Mouse (Mus musculus) limb, embryonic 12.5 days (tissue): ENCODE data around the gene Cdh13. TPM values are rescaled to one million over a fixed set of nuclear protein-coding genes. Genes with fewer than 3 reads are reported as not detected.

ENCODE experiments used
- ATAC-seq: fragments of 200-750 bp; cut with Nextera tagmentation; 2 replicates; pipeline ENCODE4 v1.8.0; 2017; ENCODE audit warnings: low read depth, moderate TSS enrichment; ENCODE audit not compliant: insufficient number of reproducible peaks, insufficient read depth, low FRiP score, low TSS enrichment
- H3K27ac ChIP-seq: fragments of 300-500 bp; sonication (generic); 2 replicates; pipeline ENCODE4 v1.5.1; 2016; ENCODE audit warnings: mild to moderate bottlenecking, moderate library complexity
- H3K27me3 ChIP-seq: fragments of 300-500 bp; sonication (generic); 2 replicates; pipeline ENCODE4 v1.6.1; 2016; ENCODE audit warnings: mild to moderate bottlenecking, moderate library complexity
- H3K36me3 ChIP-seq: fragments of 300-500 bp; sonication (generic); 2 replicates; pipeline ENCODE4 v1.6.1; 2016; ENCODE audit warnings: mild to moderate bottlenecking, moderate library complexity
- H3K4me1 ChIP-seq: fragments of 300-500 bp; sonication (generic); replicated peaks from 2 replicates; pipeline ENCODE4 v1.6.1; 2016
- H3K4me2 ChIP-seq: fragments of 300-500 bp; sonication (generic); 2 replicates; pipeline ENCODE4 v1.6.1; 2016; ENCODE audit warnings: mild to moderate bottlenecking, moderate library complexity
- H3K4me3 ChIP-seq: fragments of 300-500 bp; sonication (generic); replicated peaks from 2 replicates; pipeline ENCODE4 v1.5.1; 2016; ENCODE audit warnings: mild to moderate bottlenecking
- H3K9ac ChIP-seq: fragments of 300-500 bp; sonication (generic); replicated peaks from 2 replicates; pipeline ENCODE4 v1.6.1; 2016; ENCODE audit warnings: mild to moderate bottlenecking, moderate library complexity
- H3K9me3 ChIP-seq: fragments of 300-500 bp; sonication (generic); 2 replicates; pipeline ENCODE4 v1.6.1; 2016; ENCODE audit warnings: mild to moderate bottlenecking, moderate library complexity
- WGBS: fragments of 180-500 bp; shearing (Covaris S2); methylation state at CpG from one replicate; pipeline ENCODE4 v1.1.7; 2016; 5-methylcytosine and 5-hydroxymethylcytosine counted together
- polyA plus RNA-seq: library from polyadenylated mRNA; unstranded; fragments of >200 nt; fragmentation: Nextera tagmentation; extraction: Ambion mirVana; gene quantifications from 2 replicates; pipeline ENCODE4 v1.2.1, GENCODE M21; 2016

Cdh13 gene
- 8.0 and 9.3 TPM in 2 replicates for polyA plus RNA-seq

DNA sequence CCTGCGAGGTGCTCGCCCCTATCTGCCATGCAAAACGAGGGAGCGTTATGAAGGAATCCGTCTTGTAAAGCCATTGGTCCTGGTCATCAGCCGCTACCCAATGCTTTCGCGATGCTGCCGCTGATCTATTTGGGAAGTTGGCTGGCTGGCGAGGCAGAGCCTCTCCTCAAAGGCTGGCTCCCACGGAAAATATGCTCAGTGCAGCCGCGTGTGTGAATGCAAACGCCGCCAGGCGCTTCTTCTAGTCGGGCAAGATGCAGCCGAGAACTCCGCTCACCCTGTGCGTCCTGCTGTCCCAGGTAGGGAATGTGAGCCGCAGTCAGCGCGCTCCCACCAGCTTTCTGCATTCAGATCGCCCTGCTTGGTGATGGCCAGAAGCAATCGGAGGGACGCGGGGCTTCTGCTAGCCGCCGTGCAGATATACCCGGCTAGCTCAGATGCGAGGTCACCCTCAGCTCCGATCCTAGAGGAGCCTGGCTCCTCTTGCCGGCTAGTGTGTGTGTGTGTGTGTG lies at the start of gene Cdh13:
Gene Cdh13 (plus strand): TSS at position 134 of the 512 bp plus-strand sequence.
- Histone ChIP-seq H3K9me3 (no peaks in the 10 kb centered on the region), H3K4me2 (peak within 1 kb of the TSS; percentile 90), H3K9ac (peak within 1 kb of the TSS; percentile 64), H3K27ac (no peak within 1 kb of the TSS), H3K4me1 (peaks cover 22% of the 10 kb centered on the region), H3K4me3 (peak within 1 kb of the TSS; percentile 50), H3K36me3 (no peaks in the 10 kb centered on the region), H3K27me3 (peaks cover 74% of the 10 kb centered on the region)
- under 1% methylated on average over 33 of the region's 33 CpGs for WGBS
- ATAC-seq = 0 out of 2 replicates have a peak, but pooled peaks have one; percentile 34

DNA sequence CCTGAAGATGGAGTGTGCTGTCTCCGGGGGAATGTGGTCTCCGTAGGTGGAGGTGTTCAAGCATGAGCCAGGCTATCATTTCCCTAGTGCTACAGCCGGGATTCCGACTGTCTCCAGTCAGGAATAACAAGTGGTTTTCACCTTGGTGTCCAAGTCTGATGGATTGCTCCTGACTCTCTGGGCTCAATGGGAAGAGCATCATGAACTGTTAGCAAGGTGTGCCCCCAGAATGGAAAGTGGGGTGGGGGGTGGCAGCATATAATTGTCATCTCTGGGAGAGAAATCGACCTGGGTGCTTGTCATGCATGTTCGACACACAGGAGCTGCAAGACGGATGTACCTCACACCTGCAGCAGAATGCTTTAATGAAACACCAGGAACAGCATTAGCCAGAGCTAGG lies 47.9 kb upstream of the Cdh13 start:
- H3K36me3 ChIP-seq = no peaks in the 10 kb centered on the region
- no peak for ATAC-seq

DNA sequence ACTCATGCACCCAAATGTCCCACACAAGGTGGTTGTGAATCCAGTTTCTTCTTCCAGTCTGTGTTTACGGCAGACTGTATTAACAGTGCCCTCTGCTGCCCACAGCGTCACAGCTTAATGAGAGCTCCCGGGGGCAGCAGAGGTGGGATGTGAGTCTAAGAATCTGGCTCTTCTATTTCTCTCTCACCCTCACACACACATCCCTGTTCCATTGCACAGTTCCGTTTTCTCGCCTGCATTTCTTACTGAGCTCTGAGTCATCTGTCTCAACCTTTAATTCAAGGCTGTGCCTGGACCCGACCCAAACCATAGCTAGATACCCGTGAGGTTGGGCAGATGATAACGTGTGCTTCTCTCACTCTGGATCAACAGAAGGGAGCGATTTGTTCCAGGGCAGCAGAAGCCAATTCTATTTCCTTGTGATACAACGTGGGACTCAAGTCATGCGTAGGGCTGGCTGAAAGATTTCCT lies 46.3 kb upstream of the Cdh13 start:
- no peak overlapping the region for H3K9ac ChIP-seq
- H3K27me3 ChIP-seq = no peaks in the 10 kb centered on the region
- H3K4me1 ChIP-seq = no peaks in the 10 kb centered on the region
- H3K27ac ChIP-seq = no peak overlapping the region
- no peak for ATAC-seq
- no peak overlapping the region for H3K4me2 ChIP-seq
- WGBS = 73% methylated on average over 11 of the region's 11 CpGs
- H3K36me3 ChIP-seq = no peaks in the 10 kb centered on the region
- H3K9me3 ChIP-seq = no peaks in the 10 kb centered on the region; the same call in 1 of the 2 replicates
- no peak overlapping the region for H3K4me3 ChIP-seq

More for the DNA sequence above, 47.9 kb upstream of the Cdh13 start:
- Histone ChIP-seq H3K4me2 (no peak overlapping the region), H3K4me3 (no peak overlapping the region), H3K27me3 (no peaks in the 10 kb centered on the region), H3K9ac (no peak overlapping the region), H3K9me3 (no peaks in the 10 kb centered on the region; the same call in 1 of the 2 replicates), H3K4me1 (no peaks in the 10 kb centered on the region), H3K27ac (no peak overlapping the region)
- WGBS = 87% methylated on average over 7 of the region's 7 CpGs

DNA sequence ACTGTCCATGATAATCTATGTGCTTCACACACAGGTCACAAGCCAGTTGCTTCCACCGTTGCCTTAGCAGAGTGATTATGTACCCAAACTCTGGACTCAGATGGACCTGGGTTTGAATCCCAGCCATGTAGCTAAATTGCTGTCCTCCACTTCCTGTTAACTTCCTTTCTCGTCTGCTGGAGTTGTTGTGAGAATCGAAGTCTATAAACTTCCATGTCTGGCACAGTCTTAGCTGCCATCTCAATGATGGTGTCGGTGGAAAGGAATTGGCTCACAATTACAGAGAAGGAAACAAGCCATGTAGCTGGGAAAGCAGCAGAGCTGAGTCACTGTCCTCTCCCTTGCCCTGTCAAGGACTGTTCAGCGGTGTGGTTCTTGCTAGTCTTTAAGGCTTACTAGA lies 45.4 kb upstream of the Cdh13 start:
- Histone ChIP-seq H3K4me3 (no peak overlapping the region), H3K36me3 (no peaks in the 10 kb centered on the region), H3K27me3 (no peaks in the 10 kb centered on the region), H3K9ac (no peak overlapping the region), H3K4me2 (no peak overlapping the region), H3K4me1 (no peaks in the 10 kb centered on the region), H3K27ac (no peak overlapping the region), H3K9me3 (no peaks in the 10 kb centered on the region; the same call in 1 of the 2 replicates)
- no peak for ATAC-seq
- 86% methylated on average over 5 of the region's 5 CpGs for WGBS

DNA sequence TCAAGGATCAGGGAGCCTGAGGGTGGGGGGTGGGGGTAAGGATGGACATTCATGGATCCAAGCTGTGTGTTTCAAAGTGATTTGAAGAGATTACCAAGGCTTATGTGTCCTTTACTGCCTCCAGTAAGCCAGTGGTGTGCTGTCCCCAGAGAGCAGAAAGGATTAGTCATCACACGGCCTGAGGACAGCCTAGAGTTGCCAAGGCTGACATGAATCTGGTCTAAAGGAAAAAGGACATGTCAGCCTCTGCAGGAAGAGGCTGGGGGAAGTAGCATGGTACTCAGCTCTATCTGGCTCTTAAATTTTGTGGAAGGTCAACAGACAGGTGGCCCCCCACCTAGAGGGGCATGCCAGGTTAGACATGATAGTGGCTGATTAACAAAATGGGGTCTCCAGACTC lies 44.3 kb upstream of the Cdh13 start:
- H3K4me1 ChIP-seq = no peaks in the 10 kb centered on the region
- no peaks in the 10 kb centered on the region for H3K36me3 ChIP-seq
- no peak overlapping the region for H3K4me2 ChIP-seq
- 81% methylated on average over 1 of the region's 1 CpGs for WGBS
- H3K9ac ChIP-seq = no peak overlapping the region
- H3K27me3 ChIP-seq = no peaks in the 10 kb centered on the region
- H3K27ac ChIP-seq = no peak overlapping the region
- H3K9me3 ChIP-seq = no peaks in the 10 kb centered on the region
- no peak for ATAC-seq
- H3K4me3 ChIP-seq = no peak overlapping the region

DNA sequence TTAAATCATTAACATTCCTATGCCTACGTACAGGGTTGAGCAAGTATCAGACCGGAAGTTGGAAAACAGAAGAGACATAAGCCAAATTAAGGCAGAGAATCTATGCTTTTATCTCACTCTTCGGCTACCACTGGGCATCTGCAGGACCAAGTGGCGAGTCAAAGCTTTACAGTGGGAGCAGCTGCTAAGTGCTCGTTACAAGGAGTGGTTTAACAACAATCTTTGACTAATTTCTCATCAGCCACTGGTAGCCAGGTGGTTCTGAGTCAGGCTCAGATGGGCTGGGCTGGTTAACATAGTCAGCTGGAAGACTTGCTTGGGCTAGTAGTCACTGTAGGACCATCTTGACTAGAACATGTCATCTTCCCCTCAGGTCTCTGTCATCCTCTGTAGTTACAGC lies 34.2 kb upstream of the Cdh13 start:
- Histone ChIP-seq H3K9ac (no peak overlapping the region), H3K27ac (no peak overlapping the region), H3K4me3 (no peak overlapping the region), H3K27me3 (no peaks in the 10 kb centered on the region), H3K4me2 (no peak overlapping the region), H3K4me1 (no peaks in the 10 kb centered on the region), H3K9me3 (no peaks in the 10 kb centered on the region; the same call in 1 of the 2 replicates), H3K36me3 (no peaks in the 10 kb centered on the region)
- ATAC-seq = no peak
- 83% methylated on average over 5 of the region's 5 CpGs for WGBS

DNA sequence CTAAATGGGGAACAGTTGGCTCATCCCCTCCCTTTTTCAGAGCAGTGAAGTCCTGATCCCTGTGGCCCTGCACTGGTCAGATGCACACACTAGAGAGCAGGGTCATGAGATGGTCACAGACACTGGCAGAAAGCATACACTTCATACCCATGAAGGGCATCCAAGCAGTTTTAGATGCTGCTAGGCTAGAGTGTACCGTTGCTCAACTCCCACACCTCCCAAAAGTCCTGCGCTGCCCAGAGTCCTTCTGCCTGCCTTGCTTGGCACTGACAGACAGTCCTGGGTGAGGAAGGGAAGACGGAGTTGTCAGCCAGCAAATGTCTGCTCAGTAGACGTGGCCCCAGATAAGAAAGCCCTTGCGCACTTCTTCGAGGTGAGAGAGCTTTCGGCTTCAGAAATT lies 33.6 kb upstream of the Cdh13 start:
- no peak for ATAC-seq
- Histone ChIP-seq H3K4me2 (no peak overlapping the region), H3K9me3 (no peaks in the 10 kb centered on the region; the same call in 1 of the 2 replicates), H3K4me1 (no peaks in the 10 kb centered on the region), H3K27me3 (no peaks in the 10 kb centered on the region), H3K36me3 (no peaks in the 10 kb centered on the region), H3K27ac (no peak overlapping the region), H3K9ac (no peak overlapping the region), H3K4me3 (no peak overlapping the region)
- WGBS = 93% methylated on average over 7 of the region's 7 CpGs

DNA sequence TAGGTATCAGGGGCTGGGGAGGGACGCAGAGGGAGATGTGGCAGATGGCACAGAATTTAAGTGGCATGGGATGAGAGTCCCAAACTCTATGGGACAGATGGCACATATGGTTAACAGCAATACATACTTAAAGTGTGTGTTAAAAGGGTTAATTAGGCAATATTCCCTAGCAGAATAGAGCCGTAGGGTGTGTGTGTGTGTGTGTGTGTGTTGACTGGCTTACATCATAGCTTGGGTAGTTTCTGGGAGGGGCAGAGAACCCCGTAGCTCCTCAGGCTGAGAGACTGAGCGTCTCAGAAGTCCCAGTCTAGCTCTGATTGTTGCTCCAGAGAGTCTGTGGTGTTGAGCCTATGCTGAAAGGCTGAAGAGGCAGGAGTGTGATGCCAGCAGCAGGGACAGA lies 20.4 kb upstream of the Cdh13 start:
- ATAC-seq = no peak
- Histone ChIP-seq H3K4me1 (no peaks in the 10 kb centered on the region), H3K9ac (no peak overlapping the region), H3K36me3 (no peaks in the 10 kb centered on the region), H3K4me2 (no peak overlapping the region), H3K27me3 (peaks cover 4% of the 10 kb centered on the region), H3K27ac (no peak overlapping the region), H3K9me3 (no peaks in the 10 kb centered on the region), H3K4me3 (no peak overlapping the region)
- 55% methylated on average over 4 of the region's 4 CpGs for WGBS

DNA sequence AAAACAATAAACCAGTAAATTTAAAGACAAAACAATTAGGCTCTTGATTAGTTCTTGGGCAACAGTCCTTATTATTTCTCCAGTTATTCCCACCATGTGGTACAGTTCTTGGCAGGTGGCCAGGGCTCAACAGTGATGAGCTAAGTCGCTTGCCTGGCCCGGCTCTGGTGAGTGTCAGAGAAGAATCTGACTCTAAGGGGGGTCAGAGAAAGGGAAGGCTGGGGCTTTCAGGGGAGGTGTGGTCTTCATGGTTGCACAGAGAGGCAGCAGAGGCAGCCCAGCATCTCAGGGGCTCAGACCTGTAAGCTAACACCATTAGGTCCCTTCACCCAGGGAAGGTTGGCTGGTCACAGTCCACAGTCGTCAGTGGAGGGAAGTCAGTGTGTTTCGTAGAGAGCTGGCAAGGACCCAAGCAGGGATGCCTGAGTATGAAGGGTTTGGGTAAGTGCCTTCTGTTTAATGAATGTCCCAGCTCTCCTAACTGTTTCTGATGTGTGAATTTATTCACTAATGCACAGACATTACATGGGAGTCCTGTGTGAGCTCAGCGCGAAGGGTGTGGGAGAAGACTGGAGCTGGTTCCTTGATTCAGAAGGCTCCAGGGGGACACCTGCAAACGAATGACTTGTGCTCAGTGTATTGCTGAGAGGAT lies 12.7 kb upstream of the Cdh13 start:
- no peak overlapping the region for H3K9ac ChIP-seq
- WGBS = 32% methylated on average over 7 of the region's 7 CpGs
- ATAC-seq = peak; percentile 43; the same call in 1 of the 2 replicates

DNA sequence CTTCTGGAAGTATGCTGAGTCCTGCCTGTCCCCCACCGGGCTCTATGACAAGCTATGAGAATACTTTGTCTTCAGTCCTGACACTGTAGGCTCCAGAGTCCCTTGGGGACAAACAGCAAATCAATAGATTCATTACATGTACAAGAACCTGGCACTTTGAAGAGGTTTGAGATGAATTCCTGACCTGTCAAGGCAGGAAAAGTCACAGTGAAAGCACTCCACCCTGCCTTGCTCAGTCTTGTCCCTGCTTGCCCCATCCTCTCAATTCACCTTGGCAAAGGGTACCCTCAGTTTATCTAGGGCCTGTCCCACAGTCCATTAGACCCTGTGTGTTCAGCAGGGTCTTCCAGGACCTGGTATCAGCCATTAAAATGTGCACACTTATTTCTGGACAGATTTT lies 11.0 kb upstream of the Cdh13 start:
- Histone ChIP-seq H3K4me1 (peaks cover 16% of the 10 kb centered on the region), H3K9me3 (no peaks in the 10 kb centered on the region), H3K9ac (no peak overlapping the region), H3K27ac (no peak overlapping the region), H3K4me2 (no peak overlapping the region), H3K27me3 (0 out of 2 replicates have a peak, but pooled peaks cover 8% of the 10 kb centered on the region), H3K36me3 (no peaks in the 10 kb centered on the region), H3K4me3 (no peak overlapping the region)
- 67% methylated on average over 1 of the region's 1 CpGs for WGBS
- no peak for ATAC-seq

More for the DNA sequence above, 12.7 kb upstream of the Cdh13 start:
- no peak overlapping the region for H3K27ac ChIP-seq
- H3K4me3 ChIP-seq = no peak overlapping the region
- no peaks in the 10 kb centered on the region for H3K9me3 ChIP-seq
- H3K36me3 ChIP-seq = no peaks in the 10 kb centered on the region
- peaks cover 5% of the 10 kb centered on the region; the same call in 1 of the 2 replicates for H3K27me3 ChIP-seq
- H3K4me2 ChIP-seq = no peak overlapping the region
- H3K4me1 ChIP-seq = peaks cover 16% of the 10 kb centered on the region

DNA sequence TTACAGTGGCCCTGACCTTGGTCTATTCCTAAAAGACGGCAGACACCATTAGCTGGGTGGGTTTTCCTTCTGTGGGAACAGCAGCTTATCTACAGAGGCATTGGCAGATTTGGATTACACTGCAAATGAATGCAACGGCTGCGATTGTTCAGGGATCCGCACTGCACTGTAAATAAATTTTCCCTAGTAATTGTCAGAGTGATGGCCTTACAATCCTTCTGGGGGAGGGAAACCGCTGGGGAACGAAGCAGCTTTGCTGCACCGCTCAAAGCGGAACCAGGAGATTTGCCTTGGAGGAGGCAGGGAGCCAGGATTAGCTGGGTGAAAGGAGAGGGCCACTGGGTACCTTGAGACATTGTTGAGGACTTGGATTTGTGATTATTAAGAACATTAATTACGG lies 9.3 kb upstream of the Cdh13 start:
- Histone ChIP-seq H3K4me3 (no peak overlapping the region), H3K4me2 (no peak overlapping the region), H3K9ac (no peak overlapping the region), H3K27ac (no peak overlapping the region), H3K36me3 (no peaks in the 10 kb centered on the region), H3K27me3 (0 out of 2 replicates have a peak, but pooled peaks cover 8% of the 10 kb centered on the region), H3K4me1 (peaks cover 16% of the 10 kb centered on the region), H3K9me3 (no peaks in the 10 kb centered on the region)
- 65% methylated on average over 9 of the region's 9 CpGs for WGBS
- ATAC-seq = no peak
